Mouse (Mus musculus) gastrocnemius, postnatal 14 days (tissue): Measurements from ENCODE around the gene Krt25. TPM values are rescaled to one million over a fixed set of nuclear protein-coding genes. Genes with fewer than 3 reads are reported as not detected.
A peak's percentile ranks its signal among the peaks of the same experiment; 100 is the strongest.

Experiments used
- DNase-seq: peaks from one replicate; pipeline ENCODE4 v3.0.0; 2021; ENCODE audit warnings: mixed read lengths
- intact Hi-C: fragments of 180-260 bp; cut with DNase I; formaldehyde crosslinking; loops from one replicate; pipeline ENCODE4 v1.15.1; 2025; ENCODE audit warnings: low total_unique reads
- long read RNA-seq, 2 experiments: library from polyadenylated mRNA; stranded (forward); transcript quantifications; one replicate each; pipeline ENCODE4 v2.0.0; 2021
- total RNA-seq, 2 experiments: library from RNA; stranded (reverse); gene quantifications; 2 replicates each; pipeline ENCODE4 v1.2.3; 2021

Krt25 gene
- total RNA-seq, result not detected
- long read RNA-seq, experiment 1, result 0 reads
- long read RNA-seq, experiment 2, result 0 reads

DNA sequence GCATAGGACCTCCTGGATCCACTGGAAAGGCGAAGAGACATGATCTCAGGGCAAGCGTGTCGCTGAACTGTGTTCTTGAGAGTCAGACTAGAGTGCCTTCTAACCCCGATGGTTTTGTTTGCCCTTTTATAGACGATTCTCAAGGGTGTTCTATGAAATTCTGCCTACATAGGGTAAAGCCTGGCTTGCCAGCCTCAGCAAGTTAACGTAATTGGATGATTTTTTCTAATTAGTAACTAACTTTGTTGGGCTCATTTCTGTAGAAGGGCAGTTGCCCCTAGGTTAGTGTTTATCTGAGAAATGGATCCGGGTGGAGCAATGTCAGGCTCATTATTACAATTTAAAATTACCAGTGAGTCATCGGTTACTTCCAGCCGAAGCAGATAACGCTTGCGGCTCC is at the start of gene Krt25:
Krt25 (minus strand) TSS at position 101 of the 400 bp plus-strand sequence.
- no peak for DNase-seq
- intact Hi-C loops, result no loop called here

GRCm38 (mm10) chr11:99369853-99370451 is 47.2 kb upstream of the Krt25 start:
- intact Hi-C loops, result no loop called here

GRCm38 (mm10) chr11:99369229-99369628 is 46.5 kb upstream of the Krt25 start:
- intact Hi-C loops, result no loop called here

More at GRCm38 (mm10) chr11:99369853-99370451, 47.2 kb upstream of the Krt25 start:
- DNase-seq, result no peak

DNA sequence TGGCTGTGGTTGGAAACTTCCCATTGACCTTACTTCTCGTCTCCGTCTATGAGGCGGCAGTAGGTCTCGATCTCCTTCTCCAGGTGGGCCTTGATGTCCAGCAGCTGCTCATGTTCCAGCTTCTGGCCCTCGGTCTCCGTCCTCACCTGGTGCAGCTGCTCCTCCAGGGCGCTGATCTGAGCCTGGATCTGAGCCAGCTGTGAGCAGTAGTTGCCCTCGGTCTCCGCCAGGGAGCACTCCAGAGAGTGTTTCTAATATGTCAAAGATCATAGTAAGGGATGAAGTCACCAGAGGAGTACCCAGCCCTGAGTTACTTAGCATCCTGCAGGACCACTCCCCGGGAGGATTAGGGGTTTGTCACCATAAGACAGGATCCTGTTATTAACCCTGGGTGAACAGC is 44.0 kb upstream of the Krt25 start:
- DNase-seq, result peak; percentile 32
- intact Hi-C loops, result no loop called here

More at GRCm38 (mm10) chr11:99369229-99369628, 46.5 kb upstream of the Krt25 start:
- no peak for DNase-seq

- no peak for DNase-seq
- intact Hi-C loops, result no loop called here
These were observed 41.7 kb upstream of the Krt25 start for GRCm38 (mm10) chr11:99364412-99364811.

DNA sequence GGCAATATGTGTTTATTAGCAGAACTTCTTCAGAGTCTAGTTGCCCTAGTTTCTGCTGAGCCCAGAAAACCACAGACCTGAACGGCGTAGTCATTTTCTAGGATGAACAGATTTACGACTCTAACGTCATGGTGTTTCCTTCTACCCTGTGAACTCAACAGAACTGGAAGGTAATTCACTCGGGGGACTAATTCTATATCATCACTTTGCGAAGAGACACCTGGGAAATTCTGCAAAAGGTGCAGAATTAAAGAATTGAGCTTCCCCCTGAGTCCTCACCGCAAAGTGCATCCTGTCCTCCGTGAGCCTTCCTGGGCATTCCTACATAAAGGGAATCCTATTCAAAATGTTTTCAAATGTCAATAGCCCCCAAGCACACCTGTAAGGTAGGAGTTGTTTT is 38.7 kb upstream of the Krt25 start:
- no peak for DNase-seq
- intact Hi-C loops, result no loop called here

GRCm38 (mm10) chr11:99351004-99351403 is 28.3 kb upstream of the Krt25 start, which contains the start of gene Krt27:
Gene Krt27, minus strand, starts transcription at chr11:99351104.
- intact Hi-C loops, result no loop called here
- DNase-seq, result no peak

DNA sequence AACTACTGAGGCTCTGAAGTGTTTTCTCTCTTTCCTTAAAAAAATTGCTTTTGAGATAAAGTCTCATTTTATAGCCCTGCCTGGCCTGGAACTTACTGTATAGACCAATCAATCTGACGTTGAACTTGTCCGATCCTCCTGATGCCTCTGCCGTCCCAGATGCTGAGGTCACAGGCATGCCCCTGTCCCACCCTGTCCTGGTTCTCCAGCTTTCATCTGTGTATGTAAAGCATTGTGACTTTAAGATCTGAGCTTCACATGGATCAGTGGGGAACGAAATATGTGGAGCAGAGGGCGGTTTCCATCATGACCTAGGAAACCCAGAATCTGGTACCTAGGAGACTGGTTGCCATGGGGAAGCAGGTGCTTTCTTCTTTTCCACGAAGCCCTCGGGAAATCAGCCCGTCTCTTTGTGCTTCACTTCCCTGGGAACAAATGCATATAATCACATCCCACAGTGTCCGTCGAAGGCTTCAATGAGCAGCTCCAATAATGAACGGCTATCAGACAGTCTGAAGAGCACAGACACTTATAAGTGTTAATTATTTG is 16.6 kb upstream of the Krt25 start:
- DNase-seq, result no peak
- intact Hi-C loops, result no loop called here

DNA sequence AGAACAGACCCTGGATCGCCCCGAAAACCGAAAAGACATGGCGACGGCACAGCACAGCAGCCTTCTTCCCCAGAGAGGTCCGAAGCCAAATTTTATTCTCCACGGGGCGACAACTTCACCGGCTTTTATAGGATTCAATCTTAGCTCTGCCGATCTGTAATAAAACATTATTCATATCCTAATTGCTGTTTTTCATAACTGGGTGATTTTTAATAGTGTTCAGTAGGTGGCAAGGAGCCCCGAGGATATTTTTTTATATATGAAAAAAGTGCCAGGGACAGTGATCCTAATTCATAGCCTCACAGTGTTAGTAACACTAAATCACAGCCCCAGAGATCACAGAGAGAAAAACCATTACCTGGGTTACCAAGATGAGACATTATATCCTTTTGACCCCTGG is 15.1 kb upstream of the Krt25 start, which contains the start of gene Krt26:
Krt26 (minus strand) TSS at position 101 of the 400 bp plus-strand sequence.
- intact Hi-C loops, result no loop called here
- DNase-seq, result no peak

GRCm38 (mm10) chr11:99333426-99333825 is 10.7 kb upstream of the Krt25 start:
- intact Hi-C loops, result no loop called here
- DNase-seq, result no peak

DNA sequence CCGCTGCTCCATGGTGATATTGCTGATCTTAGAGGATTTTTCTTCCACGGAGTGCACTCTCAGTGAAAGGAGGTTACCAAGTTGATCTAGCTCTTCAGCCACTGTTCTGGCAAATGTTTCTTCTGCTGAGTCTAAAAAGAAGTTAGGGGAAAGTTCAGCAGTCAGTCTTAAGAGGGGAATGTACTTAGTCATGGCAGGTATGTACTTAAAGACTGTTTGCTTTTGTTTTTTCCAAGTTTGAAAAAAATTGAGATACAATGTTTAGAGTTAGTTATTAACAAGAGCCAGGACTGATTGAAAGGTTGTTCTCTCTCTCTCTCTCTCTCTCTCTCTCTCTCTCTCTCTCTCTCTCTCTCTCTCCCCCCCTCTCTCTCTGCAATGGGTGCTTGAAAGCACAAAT is 6.9 kb upstream of the Krt25 start:
- no peak for DNase-seq
- intact Hi-C loops, result no loop called here

DNA sequence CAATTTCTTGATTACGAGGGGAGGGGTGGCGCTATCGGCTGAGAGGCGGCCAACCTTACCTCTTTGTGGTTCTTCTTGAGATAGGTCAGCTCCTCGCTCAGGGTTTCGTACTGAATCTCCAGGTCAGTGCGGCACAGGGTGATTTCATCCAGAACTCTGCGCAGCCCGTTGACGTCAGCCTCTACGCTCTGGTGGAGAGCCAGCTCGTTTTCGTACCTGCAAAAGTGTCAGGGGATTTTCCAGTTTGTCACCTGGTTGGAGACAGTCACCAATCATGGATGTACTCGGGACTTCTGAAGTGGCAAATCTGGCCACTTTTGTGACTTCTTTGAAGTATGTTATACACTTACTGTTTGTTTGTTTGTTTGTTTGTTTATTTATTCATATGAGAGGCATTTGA is 1.7 kb downstream of the Krt25 start:
- no peak for DNase-seq
- intact Hi-C loops, result no loop called here

DNA sequence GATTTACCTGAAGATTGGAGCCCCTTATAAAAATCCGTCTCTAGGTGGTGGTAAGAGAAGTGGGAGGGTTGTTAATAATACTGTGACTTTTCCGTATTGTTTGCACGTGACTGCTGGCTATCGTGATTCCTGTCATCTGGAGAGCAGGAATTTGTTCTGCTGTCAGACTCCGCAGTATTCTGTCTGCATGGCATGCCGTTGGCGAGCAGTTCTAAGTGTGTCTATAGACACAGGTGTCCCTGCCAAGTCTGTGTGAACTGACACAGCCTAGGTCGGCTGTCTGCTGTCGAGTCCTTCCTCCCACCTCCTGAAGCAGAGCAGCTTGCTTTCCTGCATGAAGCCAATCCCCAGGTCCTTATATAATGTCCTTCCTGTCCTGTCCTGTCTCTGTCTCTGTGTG is 3.6 kb downstream of the Krt25 start:
- intact Hi-C loops, result no loop called here
- no peak for DNase-seq

- intact Hi-C loops, result no loop called here
- DNase-seq, result no peak
These were observed 6.2 kb downstream of the Krt25 start for GRCm38 (mm10) chr11:99316543-99316942.

DNA sequence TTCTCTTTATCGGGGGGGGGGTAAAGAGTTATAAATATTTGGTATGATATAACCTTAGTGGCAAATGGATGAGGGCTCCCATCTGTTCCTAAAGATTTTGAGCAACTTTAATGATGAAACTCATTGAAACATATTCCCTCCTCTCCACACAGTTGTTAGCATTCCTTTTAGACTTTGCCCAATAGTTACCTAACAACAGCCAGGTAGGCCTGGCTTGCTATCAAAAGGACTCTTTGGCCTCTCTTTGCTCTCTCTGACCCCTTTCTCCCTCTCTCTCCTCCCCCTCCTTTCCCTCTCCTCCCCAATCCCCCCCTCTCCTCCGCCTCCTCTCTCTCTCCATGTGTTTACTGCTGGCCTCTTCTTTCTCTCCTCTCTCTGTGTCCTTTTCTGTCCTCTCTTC is 8.2 kb downstream of the Krt25 start:
- DNase-seq, result no peak
- intact Hi-C loops, result loop anchor here (5.0 kb wide), 1 partner anchor 127 kb away; no protein-coding TSS in a partner anchor

DNA sequence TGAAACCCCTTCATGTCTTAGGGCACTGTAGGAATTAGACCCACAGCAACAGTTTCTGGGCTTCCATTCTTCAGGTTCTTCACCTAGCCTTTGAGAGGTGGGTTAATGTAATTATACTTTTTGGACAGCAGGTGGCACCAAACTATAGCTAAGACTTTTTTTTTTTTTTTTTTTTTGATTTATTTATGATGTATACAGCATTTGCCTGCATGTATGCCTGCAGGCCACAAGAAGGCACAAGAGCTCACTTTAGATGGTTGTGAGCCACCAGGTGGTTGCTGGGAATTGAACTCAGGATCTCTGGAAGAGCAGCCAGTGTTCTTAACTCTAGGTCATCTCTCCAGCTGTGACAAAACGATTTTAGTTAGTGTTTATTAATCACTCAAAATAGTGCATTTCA is 11.9 kb downstream of the Krt25 start:
- no peak for DNase-seq

DNA sequence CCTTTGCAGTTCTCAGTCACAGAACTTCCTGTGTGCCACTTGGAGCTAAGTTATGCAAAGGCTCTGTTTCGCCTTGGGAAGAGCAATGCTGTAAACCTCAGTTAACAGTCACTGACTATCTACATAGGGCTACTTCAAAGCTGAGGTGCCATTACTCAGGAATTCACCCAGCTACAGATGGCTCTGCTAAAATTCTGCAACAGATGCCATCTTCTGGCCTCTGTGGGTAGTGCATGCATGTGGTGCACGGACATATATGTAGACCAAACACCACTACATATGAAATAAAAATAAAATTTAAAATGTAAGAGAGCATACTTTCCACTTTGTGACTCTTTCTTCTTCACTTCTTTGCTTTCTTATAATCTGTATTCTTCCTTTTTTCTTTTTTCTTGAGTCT is 15.2 kb downstream of the Krt25 start:
- peak; percentile 34 for DNase-seq
- intact Hi-C loops, result no loop called here

More for the DNA sequence above, 11.9 kb downstream of the Krt25 start:
- intact Hi-C loops, result loop anchor here (5.0 kb wide), 1 partner anchor 124 kb away; no protein-coding TSS in a partner anchor

- intact Hi-C loops, result no loop called here
- no peak for DNase-seq
These were observed 27.7 kb downstream of the Krt25 start for GRCm38 (mm10) chr11:99295039-99295438.

DNA sequence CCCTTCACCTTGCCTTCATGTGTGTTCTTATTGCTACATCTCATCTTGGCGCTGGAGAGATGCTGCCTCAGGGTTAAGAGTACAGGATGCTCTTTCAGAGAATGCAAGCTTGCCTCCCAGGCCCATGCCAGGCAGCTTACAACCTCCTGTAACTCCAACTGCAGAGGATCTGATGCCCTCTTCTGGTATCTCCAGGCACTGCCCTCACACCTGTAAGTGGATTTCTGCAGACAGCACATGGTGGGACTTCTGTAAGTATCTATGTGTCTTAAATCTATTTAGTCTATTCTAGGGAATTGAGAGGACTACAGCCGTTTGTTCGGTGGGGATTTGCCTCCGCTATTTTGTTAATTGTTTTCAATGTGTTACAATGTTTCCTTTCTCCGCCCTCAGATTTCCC is 29.9 kb downstream of the Krt25 start:
- peak; percentile 32 for DNase-seq
- intact Hi-C loops, result loop anchor here (5.0 kb wide), 2 partner anchors 86 to 106 kb away; no protein-coding TSS in a partner anchor

- DNase-seq, result no peak
- intact Hi-C loops, result no loop called here
These were observed 37.9 kb downstream of the Krt25 start, which contains the start of gene Krt24 for GRCm38 (mm10) chr11:99284833-99285312. Gene Krt24, minus strand, starts transcription at chr11:99285262.

- intact Hi-C loops, result no loop called here
- no peak for DNase-seq
These were observed 38.7 kb downstream of the Krt25 start for GRCm38 (mm10) chr11:99284011-99284410.
